Mouse (Mus musculus) forebrain, embryonic 16.5 days (tissue): ENCODE data around the gene Mroh8. TPM values are rescaled to one million over a fixed set of nuclear protein-coding genes. Genes with fewer than 3 reads are reported as not detected.
A peak's percentile ranks its signal among the peaks of the same experiment; 100 is the strongest.

ENCODE experiments used
- ATAC-seq: fragments of 200-750 bp; cut with Nextera tagmentation; 2 replicates; pipeline ENCODE4 v1.8.0; 2017; ENCODE audit warnings: mild to moderate bottlenecking, moderate library complexity
- H3K27ac ChIP-seq: fragments of 300-500 bp; sonication (generic); 2 replicates; pipeline ENCODE4 v1.5.1; 2014; ENCODE audit warnings: low read length, control low read depth
- H3K27me3 ChIP-seq: fragments of 300-500 bp; sonication (generic); replicated peaks from 2 replicates; pipeline ENCODE4 v1.6.1; 2014; ENCODE audit warnings: low read length; ENCODE audit not compliant: control insufficient read depth, insufficient read depth
- H3K36me3 ChIP-seq: fragments of 300-500 bp; sonication (generic); 2 replicates; pipeline ENCODE4 v1.6.1; 2014; ENCODE audit not compliant: control insufficient read depth, insufficient read depth
- H3K4me1 ChIP-seq: fragments of 300-500 bp; sonication (generic); replicated peaks from 2 replicates; pipeline ENCODE4 v1.6.1; 2014; ENCODE audit warnings: low read length; ENCODE audit not compliant: control insufficient read depth, insufficient read depth
- H3K4me2 ChIP-seq: fragments of 300-500 bp; sonication (generic); 2 replicates; pipeline ENCODE4 v1.6.1; 2014; ENCODE audit warnings: mild to moderate bottlenecking, low read length, control low read depth
- H3K4me3 ChIP-seq: fragments of 300-500 bp; sonication (generic); replicated peaks from 2 replicates; pipeline ENCODE4 v1.5.1; 2014; ENCODE audit warnings: mild to moderate bottlenecking, low read length, control low read depth
- H3K9ac ChIP-seq: fragments of 300-500 bp; sonication (generic); replicated peaks from 2 replicates; pipeline ENCODE4 v1.6.1; 2014; ENCODE audit warnings: low read depth, low read length, control low read depth
- H3K9me3 ChIP-seq: fragments of 300-500 bp; sonication (generic); 2 replicates; pipeline ENCODE4 v1.6.1; 2016; ENCODE audit warnings: low read length; ENCODE audit not compliant: control insufficient read depth
- WGBS: fragments of 180-500 bp; shearing (Covaris S2); extraction: QIAGEN DNeasy Blood & Tissue Kit; methylation state at CpG from one replicate; pipeline ENCODE4 v1.1.7; 2014; 5-methylcytosine and 5-hydroxymethylcytosine counted together
- polyA plus RNA-seq: library from polyadenylated mRNA; unstranded; fragments of >200 nt; fragmentation: Nextera tagmentation; extraction: Ambion mirVana; gene quantifications from 2 replicates; pipeline ENCODE4 v1.2.1, GENCODE M21; 2015

Mroh8 gene
- polyA plus RNA-seq, 1 experiment from 2014 or later = 0.20 TPM

GRCm38 (mm10) chr2:157315486-157315885 is 36.1 kb upstream of the Mroh8 start:
- no peak overlapping the region for H3K27ac ChIP-seq

GRCm38 (mm10) chr2:157314310-157314709 is 35.0 kb upstream of the Mroh8 start:
- Histone ChIP-seq H3K4me1 (peaks cover 17% of the 10 kb centered on the region; the same call in 1 of the 2 replicates), H3K9me3 (no peaks in the 10 kb centered on the region), H3K27ac (peak overlapping the region; percentile 37; the same call in 1 of the 2 replicates), H3K36me3 (peaks cover 26% of the 10 kb centered on the region), H3K9ac (no peak overlapping the region), H3K4me3 (no peak overlapping the region), H3K27me3 (no peaks in the 10 kb centered on the region), H3K4me2 (no peak overlapping the region)
- 39% methylated on average over 7 of the region's 7 CpGs for WGBS
- ATAC-seq = no peak

More at GRCm38 (mm10) chr2:157315486-157315885, 36.1 kb upstream of the Mroh8 start:
- H3K9ac ChIP-seq = no peak overlapping the region
- peaks cover 22% of the 10 kb centered on the region; the same call in 1 of the 2 replicates for H3K4me1 ChIP-seq
- no peak for ATAC-seq
- no peaks in the 10 kb centered on the region for H3K9me3 ChIP-seq
- peaks cover 22% of the 10 kb centered on the region for H3K36me3 ChIP-seq
- no peak overlapping the region for H3K4me3 ChIP-seq
- H3K4me2 ChIP-seq = no peak overlapping the region
- 57% methylated on average over 6 of the region's 6 CpGs for WGBS
- H3K27me3 ChIP-seq = no peaks in the 10 kb centered on the region

- H3K4me2 ChIP-seq = no peak overlapping the region
- peaks cover 20% of the 10 kb centered on the region for H3K4me1 ChIP-seq
- H3K27me3 ChIP-seq = no peaks in the 10 kb centered on the region
- H3K27ac ChIP-seq = peak overlapping the region; percentile 5; the same call in 1 of the 2 replicates
- ATAC-seq = peak; percentile 42; the same call in 1 of the 2 replicates
- 38% methylated on average over 3 of the region's 3 CpGs for WGBS
- H3K36me3 ChIP-seq = peaks cover 26% of the 10 kb centered on the region
- no peaks in the 10 kb centered on the region for H3K9me3 ChIP-seq
- no peak overlapping the region for H3K4me3 ChIP-seq
- H3K9ac ChIP-seq = no peak overlapping the region
These were observed 34.4 kb upstream of the Mroh8 start for GRCm38 (mm10) chr2:157313718-157314117.

GRCm38 (mm10) chr2:157310963-157311637 is 31.8 kb upstream of the Mroh8 start:
- no peak for ATAC-seq
- Histone ChIP-seq H3K4me3 (no peak overlapping the region), H3K4me2 (no peak overlapping the region), H3K27me3 (no peaks in the 10 kb centered on the region), H3K9me3 (no peaks in the 10 kb centered on the region), H3K27ac (no peak overlapping the region), H3K9ac (no peak overlapping the region), H3K36me3 (peaks cover 18% of the 10 kb centered on the region), H3K4me1 (peaks cover 34% of the 10 kb centered on the region)
- 79% methylated on average over 6 of the region's 6 CpGs for WGBS

- WGBS = 97% methylated on average over 8 of the region's 8 CpGs
- no peak overlapping the region for H3K27ac ChIP-seq
- no peaks in the 10 kb centered on the region for H3K9me3 ChIP-seq
- H3K4me1 ChIP-seq = peaks cover 36% of the 10 kb centered on the region
- ATAC-seq = no peak
- no peaks in the 10 kb centered on the region for H3K27me3 ChIP-seq
- no peak overlapping the region for H3K9ac ChIP-seq
- H3K36me3 ChIP-seq = peaks cover 13% of the 10 kb centered on the region
- H3K4me3 ChIP-seq = no peak overlapping the region
- H3K4me2 ChIP-seq = no peak overlapping the region
These were observed 30.3 kb upstream of the Mroh8 start for GRCm38 (mm10) chr2:157309611-157310010.

- H3K36me3 ChIP-seq = peaks cover 13% of the 10 kb centered on the region
- no peak overlapping the region for H3K9ac ChIP-seq
- H3K9me3 ChIP-seq = no peaks in the 10 kb centered on the region
- peak overlapping the region; percentile 40 for H3K27ac ChIP-seq
- H3K4me1 ChIP-seq = peaks cover 32% of the 10 kb centered on the region
- peak; percentile 50; the same call in 1 of the 2 replicates for ATAC-seq
- no peak overlapping the region for H3K4me2 ChIP-seq
- H3K4me3 ChIP-seq = no peak overlapping the region
- 45% methylated on average over 2 of the region's 2 CpGs for WGBS
- no peaks in the 10 kb centered on the region for H3K27me3 ChIP-seq
These were observed 29.0 kb upstream of the Mroh8 start for GRCm38 (mm10) chr2:157308273-157308917.

- ATAC-seq = peak; percentile 49
- WGBS = 41% methylated on average over 4 of the region's 4 CpGs
- Histone ChIP-seq H3K27ac (peak overlapping the region; percentile 16), H3K9me3 (no peaks in the 10 kb centered on the region), H3K36me3 (peaks cover 13% of the 10 kb centered on the region), H3K4me2 (no peak overlapping the region), H3K4me1 (peaks cover 31% of the 10 kb centered on the region), H3K27me3 (no peaks in the 10 kb centered on the region), H3K4me3 (no peak overlapping the region), H3K9ac (no peak overlapping the region)
These were observed 28.4 kb upstream of the Mroh8 start for GRCm38 (mm10) chr2:157307715-157308265.

GRCm38 (mm10) chr2:157306091-157307032 is 27.0 kb upstream of the Mroh8 start:
- Histone ChIP-seq H3K36me3 (peaks cover 14% of the 10 kb centered on the region), H3K4me2 (no peak overlapping the region), H3K9ac (no peak overlapping the region), H3K27ac (peak overlapping the region; percentile 54), H3K4me1 (peaks cover 31% of the 10 kb centered on the region), H3K4me3 (no peak overlapping the region), H3K27me3 (no peaks in the 10 kb centered on the region), H3K9me3 (no peaks in the 10 kb centered on the region)
- WGBS = 60% methylated on average over 7 of the region's 7 CpGs
- peak; percentile 52 for ATAC-seq
